Comparison of ENCODE assay signal across 10 mouse cellular contexts in the genomic region with DNA sequence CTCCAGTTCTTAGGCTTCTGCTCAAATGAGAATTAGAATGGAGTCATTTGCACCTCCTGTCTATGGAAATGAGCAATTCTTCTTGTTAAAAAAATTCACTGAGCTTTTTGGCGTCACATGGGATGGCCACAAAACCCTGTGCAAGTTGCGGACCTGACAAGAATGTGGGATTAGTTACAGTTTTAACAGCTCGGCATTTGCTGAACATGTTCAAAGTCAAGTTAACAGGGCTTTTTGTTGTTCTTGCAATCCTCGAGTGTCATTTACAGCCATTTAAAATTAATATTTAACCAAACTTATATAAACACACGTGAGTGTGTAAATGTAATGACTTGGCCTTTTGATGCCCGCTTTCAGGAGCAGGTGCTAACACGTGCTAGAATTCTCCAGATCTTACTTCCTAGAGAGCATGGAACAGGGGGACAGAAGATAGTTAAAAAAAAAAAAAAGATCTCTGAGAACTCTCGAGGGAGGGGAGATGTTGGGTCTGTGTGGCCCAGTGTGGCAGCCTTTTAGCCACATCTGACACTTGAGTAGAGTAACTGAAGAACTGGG.
"Had no signal": no experiment of that assay in that cellular context is flagged by ENCODE, and none has a peak within 500 bp of the region (broad histone marks: within the 10 kb centered on the region; RNA-seq: fewer than 3 reads in every experiment).

No protein-coding gene starts in this region.

- H3K9me3 ChIP-seq: limb, embryonic 13.5 days; liver, embryonic 13.5 days; lung, embryonic 15.5 days; midbrain, embryonic 13.5 days had no signal

- H3K4me1 ChIP-seq: liver, embryonic 13.5 days had no signal

- H3K27me3 ChIP-seq: limb, embryonic 13.5 days; liver, embryonic 13.5 days; lung, embryonic 15.5 days; midbrain, embryonic 13.5 days had no signal

- H3K4me2 ChIP-seq: limb, embryonic 13.5 days; liver, embryonic 13.5 days; lung, embryonic 15.5 days; midbrain, embryonic 13.5 days had no signal

- DNase-seq: liver, embryonic 13.5 days; liver, postnatal 0 days; right cerebral cortex, adult 18-20 months; spleen, adult 18-20 months; thymus, adult 18-20 months; thymus, postnatal 14 days had no signal

- H3K4me3 ChIP-seq: layer of hippocampus, adult 2 months; limb, embryonic 13.5 days; liver, embryonic 13.5 days; lung, embryonic 15.5 days; midbrain, embryonic 13.5 days had no signal

- H3K27ac ChIP-seq: layer of hippocampus, adult 2 months; limb, embryonic 13.5 days; liver, embryonic 13.5 days; lung, embryonic 15.5 days; midbrain, embryonic 13.5 days had no signal

- H3K9ac ChIP-seq: limb, embryonic 13.5 days; liver, embryonic 13.5 days; liver, postnatal 0 days; lung, embryonic 15.5 days; midbrain, embryonic 13.5 days had no signal

- H3K36me3 ChIP-seq: limb, embryonic 13.5 days; liver, embryonic 13.5 days; lung, embryonic 15.5 days; midbrain, embryonic 13.5 days had no signal

- ATAC-seq: liver, postnatal 0 days; midbrain, embryonic 13.5 days had no signal
